Comparison of ENCODE assay signal across 20 mouse cellular contexts in the genomic region with DNA sequence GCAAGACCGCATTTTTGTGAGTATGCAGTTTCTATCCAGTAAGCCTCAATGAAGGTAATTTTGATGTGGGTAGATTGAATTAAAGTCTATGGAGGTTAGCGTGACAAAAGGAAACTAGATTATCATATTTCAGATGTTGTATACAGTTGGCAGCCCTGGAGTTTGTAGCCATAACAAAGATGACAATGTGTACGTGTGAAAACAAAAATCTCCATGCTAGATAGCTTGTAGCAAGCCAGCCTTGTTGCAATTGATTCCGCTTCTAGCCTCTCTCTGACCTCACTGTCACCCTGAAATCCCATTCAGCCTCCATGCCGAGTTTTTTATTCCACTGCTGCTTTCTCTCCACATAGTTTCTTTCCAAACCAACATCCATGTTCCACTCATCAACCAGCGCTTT.
"Had no signal": no experiment of that assay in that cellular context is flagged by ENCODE, and none has a peak within 500 bp of the region (broad histone marks: within the 10 kb centered on the region; RNA-seq: fewer than 3 reads in every experiment).

No protein-coding gene starts in this region.

- ATAC-seq: intestine, postnatal 0 days; liver, embryonic 12.5 days had no signal

- DNase-seq: kidney, adult 2 months; layer of hippocampus, adult 9-11 months; liver; lung, adult 2 months; lung, postnatal 36 days; retina, postnatal 1 day; right cerebral cortex, postnatal 25 days; spleen, adult 18-20 months; thymus, postnatal 25 days had no signal

- H3K27me3 ChIP-seq: limb, embryonic 13.5 days; liver, embryonic 12.5 days; liver, embryonic 15.5 days; megakaryocyte, embryonic 14.5 days; neural tube, embryonic 12.5 days; stomach, embryonic 15.5 days had no signal

- H3K27ac ChIP-seq: kidney, postnatal 0 days; layer of hippocampus, adult 2 months; limb, embryonic 10.5 days; limb, embryonic 13.5 days; liver, embryonic 12.5 days; liver, embryonic 15.5 days; midbrain, embryonic 10.5 days; neural tube, embryonic 12.5 days; stomach, embryonic 15.5 days had no signal

- H3K4me2 ChIP-seq: limb, embryonic 13.5 days; liver, embryonic 12.5 days; liver, embryonic 15.5 days; neural tube, embryonic 12.5 days; stomach, embryonic 15.5 days had no signal

- H3K9ac ChIP-seq: limb, embryonic 13.5 days; liver, embryonic 12.5 days; liver, embryonic 15.5 days; neural tube, embryonic 12.5 days; stomach, embryonic 15.5 days had no signal

- H3K36me3 ChIP-seq: limb, embryonic 10.5 days; limb, embryonic 13.5 days; liver, embryonic 12.5 days; liver, embryonic 15.5 days; midbrain, embryonic 10.5 days; neural tube, embryonic 12.5 days; stomach, embryonic 15.5 days had no signal

- H3K4me1 ChIP-seq: liver, embryonic 12.5 days; liver, embryonic 15.5 days; megakaryocyte, embryonic 14.5 days; stomach, embryonic 15.5 days had no signal

- H3K4me3 ChIP-seq: layer of hippocampus, adult 2 months; limb, embryonic 10.5 days; limb, embryonic 13.5 days; liver, embryonic 12.5 days; liver, embryonic 15.5 days; megakaryocyte, embryonic 14.5 days; midbrain, embryonic 10.5 days; neural tube, embryonic 12.5 days; stomach, embryonic 15.5 days had no signal

- H3K9me3 ChIP-seq: limb, embryonic 10.5 days; limb, embryonic 13.5 days; liver, embryonic 15.5 days; neural tube, embryonic 12.5 days; stomach, embryonic 15.5 days had no signal
